Mouse (Mus musculus) megakaryocyte, embryonic 14.5 days (primary cell): ENCODE results near the gene Ncbp1.

ENCODE experiments used
- FLI1 ChIP-seq: IDR thresholded peaks from 2 replicates; pipeline ENCODE4 v1.6.1; 2012; ENCODE audit warnings: low read length, inconsistent platforms, mixed read lengths
- GATA1 ChIP-seq: IDR thresholded peaks from 3 replicates; pipeline ENCODE4 v1.6.1; 2012; ENCODE audit warnings: mixed read lengths, low read length, inconsistent platforms, borderline replicate concordance

DNA sequence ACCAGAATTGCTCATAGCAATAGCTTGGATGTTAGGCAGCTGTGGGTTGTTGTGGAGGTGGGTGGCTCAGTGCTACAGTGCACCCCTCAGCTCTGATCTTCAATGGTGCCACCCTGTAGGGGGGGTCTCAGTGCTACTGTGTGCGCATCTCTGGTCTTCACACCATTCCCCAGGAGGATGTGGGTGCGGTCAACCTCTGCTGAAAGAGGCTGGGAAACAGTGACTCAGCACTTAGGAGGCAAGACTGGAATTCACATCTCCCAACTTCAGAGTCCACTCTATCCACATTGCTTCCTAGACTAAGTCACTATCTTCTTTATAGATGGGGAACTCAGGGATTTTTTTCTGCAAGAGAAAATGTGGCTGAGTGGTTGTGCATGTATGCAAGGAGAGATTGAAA lies 40.8 kb upstream of the Ncbp1 start:
- TF ChIP-seq FLI1 (no peak), GATA1 (no peak)
